ENCODE assay signal across 8 mouse cellular contexts in the genomic region with DNA sequence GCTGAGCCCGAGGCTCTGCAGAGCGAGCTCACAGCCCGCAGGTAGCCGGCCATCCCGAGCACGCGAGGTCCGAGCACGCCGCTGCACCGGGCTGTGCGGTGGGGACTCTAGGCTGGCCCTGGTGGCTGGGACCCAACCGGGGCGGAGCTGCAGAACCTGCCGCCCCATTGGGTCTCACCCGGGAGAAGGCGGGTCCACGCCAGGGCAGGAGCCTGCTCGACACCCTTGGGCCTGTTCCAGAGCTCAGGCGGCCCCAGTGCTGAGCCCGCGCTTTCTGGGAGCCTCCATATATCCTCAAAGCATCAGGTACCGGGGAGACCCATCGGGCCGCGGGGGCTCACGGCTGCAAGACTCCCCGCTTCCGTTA. TPM values are rescaled to one million over a fixed set of nuclear protein-coding genes. Genes with fewer than 3 reads are reported as not detected.
A peak's percentile ranks its signal among the peaks of the same experiment; 100 is the strongest.
DNase-seq lines count a peak whose midpoint lies in the region; ATAC-seq lines count a peak whose summit lies in the region.

Idh2 (minus strand) TSS at position 169 of the 367 bp plus-strand sequence.

- intact Hi-C loops in gastrocnemius, postnatal 14 days (cut with DNase I; ENCODE audit: low total_unique reads), result no loop called here
- intact Hi-C loops in left cerebral cortex, postnatal 10 days (cut with DNase I), result no loop called here

- peak; percentile 97 for ATAC-seq in inflammation-experienced regulatory T-cells, adult 6 months
- peak; percentile 91 for ATAC-seq in megakaryocyte-erythroid progenitor cell, adult 5-6 weeks (replicated peaks; ENCODE audit: low FRiP score, low TSS enrichment, poor library complexity, severe bottlenecking)

- peak; percentile 79 for DNase-seq in adipocyte (ENCODE audit: low spot score)
- DNase-seq in embryo, embryonic 10 days (ENCODE audit: low spot score), result peak; percentile 90
- peak; percentile 97 for DNase-seq in gastrocnemius, postnatal 14 days
- peak; percentile 81 to 95 for DNase-seq in left cerebral cortex, postnatal 10 days (ENCODE audit: extremely low spot score in 1 of 2, low spot score in 2 of 2)
- DNase-seq in right cerebral cortex, postnatal 25 days, result peak; percentile 89
- DNase-seq in urinary bladder, postnatal 4 days (ENCODE audit: low spot score in 2 of 2), result peak; percentile 92

RNA-seq across cellular contexts. Expression of gene Idh2, which starts in this region (rescaled TPM):
- 100 to 1,000 TPM; 179 to 214 TPM for total RNA-seq in gastrocnemius, postnatal 14 days (2021)
- 10 to 100 TPM; 13.5 to 28.7 (median 20.3) TPM for polyA plus RNA-seq in inflammation-experienced regulatory T-cells, adult 6 months (2017; shearing (Covaris generic))
- 10 to 100 TPM; 44.8 to 45.6 TPM for total RNA-seq in left cerebral cortex, postnatal 10 days (2021)
- total RNA-seq in megakaryocyte-erythroid progenitor cell, adult 5-6 weeks (2014; fragmentation: Nextera tagmentation), result 80.7 and 102 TPM in 2 replicates
- total RNA-seq in megakaryocyte-erythroid progenitor cell, adult 5-6 weeks (2017), result 117 and 132 TPM in 2 replicates

Comparison
In these comparisons a context has a peak if more than half of its experiments do, and no peak if none do; other contexts are left out.
1. Peak in every context shown above with its lines: DNase-seq and ATAC-seq.